Comparison of ENCODE assay signal across 35 mouse cellular contexts in the genomic region with DNA sequence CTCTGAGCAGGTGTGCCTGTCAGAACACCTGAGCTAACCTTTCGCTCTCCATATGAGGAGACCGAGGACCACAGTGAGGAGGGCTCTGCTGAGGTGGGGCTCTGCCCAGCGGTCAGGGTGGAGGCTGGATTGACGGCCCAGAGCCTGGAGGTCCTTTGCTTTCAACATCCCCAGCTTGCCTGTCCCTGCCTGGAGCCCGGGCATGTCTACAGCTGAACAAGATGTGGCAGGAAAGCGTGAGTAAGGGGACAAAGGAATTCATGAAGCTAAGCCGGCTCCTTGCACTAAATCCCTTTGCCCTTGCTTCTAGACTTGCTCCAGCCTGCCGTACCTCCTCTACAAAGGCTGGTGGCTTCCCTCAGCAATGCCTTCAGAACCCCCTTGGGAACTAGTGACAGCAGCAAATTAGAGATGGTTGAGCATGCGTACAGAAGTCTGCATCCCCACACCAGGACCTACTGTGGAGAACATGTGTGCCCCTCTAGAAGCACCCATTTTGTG. TPM values are rescaled to one million over a fixed set of nuclear protein-coding genes. Genes with fewer than 3 reads are reported as not detected.
DNase-seq lines count a peak whose midpoint lies in the region; ATAC-seq lines count a peak whose summit lies in the region.
"Had no signal": no experiment of that assay in that cellular context is flagged by ENCODE, and none has a peak within 500 bp of the region (broad histone marks: within the 10 kb centered on the region; RNA-seq: fewer than 3 reads in every experiment).

No protein-coding gene starts in this region.

- no peaks in the 10 kb centered on the region for H3K27me3 ChIP-seq in embryonic facial prominence, embryonic 12.5 days
- no peaks in the 10 kb centered on the region for H3K27me3 ChIP-seq in limb, embryonic 15.5 days
- H3K27me3 ChIP-seq: forebrain, embryonic 13.5 days; hindbrain, embryonic 15.5 days; lung, embryonic 15.5 days; midbrain, embryonic 12.5 days; neural tube, embryonic 13.5 days had no signal

- no peak for ATAC-seq in embryonic facial prominence, embryonic 12.5 days (ENCODE audit: insufficient number of reproducible peaks, insufficient read depth, low FRiP score, low TSS enrichment)
- no peak for ATAC-seq in limb, embryonic 15.5 days (ENCODE audit: insufficient number of reproducible peaks, low FRiP score, low TSS enrichment, low read depth)
- ATAC-seq: activated CD4-positive, CD25-positive, alpha-beta regulatory T cell, adult 4 months; forebrain, embryonic 13.5 days had no signal

- H3K4me1 ChIP-seq in embryonic facial prominence, embryonic 12.5 days: peaks cover 9% of the 10 kb centered on the region; the same call in 1 of the 2 replicates
- H3K4me1 ChIP-seq in limb, embryonic 15.5 days: peaks cover 32% of the 10 kb centered on the region
- H3K4me1 ChIP-seq: forebrain, embryonic 13.5 days; midbrain, embryonic 12.5 days had no signal

- H3K27ac ChIP-seq in embryonic facial prominence, embryonic 12.5 days: 0 out of 2 replicates have a peak overlapping the region, but pooled peaks have one; percentile 46
- H3K27ac ChIP-seq in limb, embryonic 15.5 days: peak overlapping the region; percentile 59
- H3K27ac ChIP-seq: forebrain, embryonic 13.5 days; gastrocnemius, adult 2 months; heart, embryonic 13.5 days; hindbrain, embryonic 10.5 days; hindbrain, embryonic 15.5 days; kidney, postnatal 0 days; lung, embryonic 15.5 days; midbrain, embryonic 12.5 days; neural tube, embryonic 13.5 days had no signal

- no peaks in the 10 kb centered on the region for H3K9me3 ChIP-seq in embryonic facial prominence, embryonic 12.5 days
- H3K9me3 ChIP-seq in limb, embryonic 15.5 days: no peaks in the 10 kb centered on the region
- H3K9me3 ChIP-seq: forebrain, embryonic 13.5 days; heart, embryonic 13.5 days; hindbrain, embryonic 10.5 days; hindbrain, embryonic 15.5 days; lung, embryonic 15.5 days; midbrain, embryonic 12.5 days; neural tube, embryonic 13.5 days had no signal

- peak; percentile 44 for DNase-seq in urinary bladder, adult 2 months (ENCODE audit: low spot score)
- DNase-seq in urinary bladder, postnatal 25 days (ENCODE audit: low spot score): no peak
- peak; percentile 55 to 69 for DNase-seq in urinary bladder, postnatal 36 days (ENCODE audit: low spot score in 2 of 2)
- no peak for DNase-seq in cerebellum, adult 9-11 months
- DNase-seq in left cerebral cortex, adult 11 months (ENCODE audit: low spot score): no peak
- DNase-seq: adrenal gland, adult 2 months; adrenal gland, postnatal 36 days; B cell, adult 2 months; cerebellum, adult 18-20 months; cerebellum, postnatal 14 days; gastrocnemius, adult 2 months; heart, postnatal 10 days; kidney, adult 2 months; kidney, postnatal 4 days; left cerebral cortex, postnatal 4 days; right cerebral cortex, postnatal 4 days; thymus, adult 18-20 months; thymus, postnatal 25 days had no signal

- H3K4me2 ChIP-seq in embryonic facial prominence, embryonic 12.5 days (replicated peaks): no peak overlapping the region
- no peak overlapping the region for H3K4me2 ChIP-seq in limb, embryonic 15.5 days
- H3K4me2 ChIP-seq: forebrain, embryonic 13.5 days; heart, embryonic 13.5 days; hindbrain, embryonic 15.5 days; lung, embryonic 15.5 days; midbrain, embryonic 12.5 days; neural tube, embryonic 13.5 days had no signal

- no peaks in the 10 kb centered on the region for H3K36me3 ChIP-seq in embryonic facial prominence, embryonic 12.5 days
- no peaks in the 10 kb centered on the region for H3K36me3 ChIP-seq in limb, embryonic 15.5 days
- H3K36me3 ChIP-seq: heart, embryonic 13.5 days; hindbrain, embryonic 10.5 days; hindbrain, embryonic 15.5 days; lung, embryonic 15.5 days; midbrain, embryonic 12.5 days; neural tube, embryonic 13.5 days had no signal

- no peak overlapping the region for H3K4me3 ChIP-seq in embryonic facial prominence, embryonic 12.5 days
- H3K4me3 ChIP-seq in limb, embryonic 15.5 days: no peak overlapping the region
- H3K4me3 ChIP-seq: forebrain, embryonic 13.5 days; gastrocnemius, adult 2 months; heart, embryonic 13.5 days; hindbrain, embryonic 10.5 days; hindbrain, embryonic 15.5 days; lung, embryonic 15.5 days; midbrain, embryonic 12.5 days; neural tube, embryonic 13.5 days had no signal

- no peak overlapping the region for H3K9ac ChIP-seq in embryonic facial prominence, embryonic 12.5 days
- no peak overlapping the region for H3K9ac ChIP-seq in limb, embryonic 15.5 days
- H3K9ac ChIP-seq: forebrain, embryonic 13.5 days; heart, embryonic 13.5 days; hindbrain, embryonic 15.5 days; lung, embryonic 15.5 days; midbrain, embryonic 12.5 days; neural tube, embryonic 13.5 days had no signal

- WGBS in embryonic facial prominence, embryonic 12.5 days: 74% methylated on average over 9 of the region's 9 CpGs
- WGBS in limb, embryonic 15.5 days: 78% methylated on average over 9 of the region's 9 CpGs

RNA-seq across cellular contexts. Expression of a gene that starts 22.2 kb away (rescaled TPM):
- 1,766 and 1,999 TPM in 2 replicates for polyA plus RNA-seq in urinary bladder, adult 2 months (2012; rRNA removed)
- polyA plus RNA-seq in embryonic facial prominence, embryonic 12.5 days (2016; fragmentation: Nextera tagmentation; extraction: Ambion mirVana): 1,687 and 1,781 TPM in 2 replicates
- 1,437 and 1,953 TPM in 2 replicates for polyA plus RNA-seq in limb, embryonic 15.5 days (2015; fragmentation: Nextera tagmentation; extraction: Ambion mirVana)

RNA-seq across cellular contexts. Expression of a gene that starts 32.9 kb away (rescaled TPM):
- not detected in 2 replicates for polyA plus RNA-seq in urinary bladder, adult 2 months (2012; rRNA removed)
- not detected in 2 replicates for polyA plus RNA-seq in embryonic facial prominence, embryonic 12.5 days (2016; fragmentation: Nextera tagmentation; extraction: Ambion mirVana)
- not detected in 2 replicates for polyA plus RNA-seq in limb, embryonic 15.5 days (2015; fragmentation: Nextera tagmentation; extraction: Ambion mirVana)
- polyA plus RNA-seq: activated CD4-positive, CD25-positive, alpha-beta regulatory T cell, adult 4 months; adrenal gland, adult 2 months; cortical plate, adult 2 months; forebrain, embryonic 13.5 days; frontal cortex, adult 2 months; heart, embryonic 13.5 days; hindbrain, embryonic 10.5 days; hindbrain, embryonic 15.5 days; intestine, embryonic 14.5 days; kidney, adult 2 months; kidney, postnatal 0 days; liver, adult 2 months; liver, embryonic 16.5 days; lung, embryonic 15.5 days; midbrain, embryonic 12.5 days; neural tube, embryonic 13.5 days; spleen, adult 2 months had no signal

Comparison
In these comparisons a context has a peak if more than half of its experiments do, and no peak if none do; other contexts are left out.
1. DNase-seq: peak in urinary bladder, adult 2 months (single experiment) and urinary bladder, postnatal 36 days (2 of 2); none in urinary bladder, postnatal 25 days (single experiment), cerebellum, adult 9-11 months (single experiment) and left cerebral cortex, adult 11 months (single experiment).